Mouse (Mus musculus) MEL (cell line): ENCODE measurements around the gene Tmprss11e. TPM values are rescaled to one million over a fixed set of nuclear protein-coding genes. Genes with fewer than 3 reads are reported as not detected.

Experiments
- DNase-seq: peaks from one replicate; pipeline ENCODE4 v3.0.0; 2011; ENCODE audit warnings: low read depth, low spot score
- H3K27ac ChIP-seq: 2 replicates; pipeline ENCODE4 v1.5.1; 2012; ENCODE audit warnings: low read depth, mild to moderate bottlenecking, control low read depth, low read length, moderate library complexity; ENCODE audit not compliant: control insufficient read depth
- H3K27me3 ChIP-seq, 2 experiments: fragments of 150-350 bp in 1 of 2; sonication (generic) in 1 of 2; 2 replicates each; pipeline ENCODE4 v1.6.1; 2012; ENCODE audit warnings: low read length in 2 of 2, mild to moderate bottlenecking in 2 of 2, improper control_type of control experiment in 1 of 2, moderate library complexity in 1 of 2; ENCODE audit not compliant: insufficient read depth in 2 of 2, control insufficient read depth in 1 of 2
- H3K36me3 ChIP-seq, 2 experiments: 2 replicates each; pipeline ENCODE4 v1.6.1; 2012 to 2014; ENCODE audit warnings: low read length in 2 of 2, improper control_type of control experiment in 1 of 2, inconsistent platforms in 1 of 2, mild to moderate bottlenecking in 1 of 2; ENCODE audit not compliant: insufficient read depth in 2 of 2, control insufficient read depth in 1 of 2
- H3K4me1 ChIP-seq, 2 experiments: fragments of 150-350 bp in 1 of 2; sonication (generic) in 1 of 2; 2 replicates each; pipeline ENCODE4 v1.6.1; 2012; ENCODE audit warnings: low read length in 2 of 2, improper control_type of control experiment in 1 of 2, mild to moderate bottlenecking in 1 of 2; ENCODE audit not compliant: insufficient read depth in 2 of 2, control insufficient read depth in 1 of 2
- H3K4me3 ChIP-seq, 2 experiments: fragments of 150-350 bp in 1 of 2; sonication (generic) in 1 of 2; 2 replicates each; pipeline ENCODE4 v1.5.1; 2012; ENCODE audit warnings: low read depth in 2 of 2, low read length in 2 of 2, mild to moderate bottlenecking in 2 of 2, moderate library complexity in 2 of 2, control low read depth in 1 of 2, improper control_type of control experiment in 1 of 2; ENCODE audit not compliant: control insufficient read depth in 1 of 2, insufficient read depth in 1 of 2
- H3K79me2 ChIP-seq: 2 replicates; pipeline ENCODE4 v1.6.1; 2012; ENCODE audit warnings: mild to moderate bottlenecking, low read length, moderate library complexity; ENCODE audit not compliant: control insufficient read depth, poor library complexity, insufficient read depth
- H3K9ac ChIP-seq: 2 replicates; pipeline ENCODE4 v1.6.1; 2012; ENCODE audit warnings: low read depth, mild to moderate bottlenecking, control low read depth, low read length, moderate library complexity; ENCODE audit not compliant: control insufficient read depth, poor library complexity, severe bottlenecking
- H3K9me3 ChIP-seq: fragments of 150-350 bp; sonication (generic); replicated peaks from 2 replicates; pipeline ENCODE4 v1.6.1; 2012; ENCODE audit warnings: mild to moderate bottlenecking, low read length, improper control_type of control experiment, moderate library complexity; ENCODE audit not compliant: insufficient read depth
- BHLHE40 ChIP-seq: IDR thresholded peaks from 2 replicates; pipeline ENCODE4 v1.6.1; 2012; ENCODE audit warnings: low read depth, mild to moderate bottlenecking, inconsistent platforms, low read length, improper control_type of control experiment, borderline replicate concordance
- ELF1 ChIP-seq: IDR thresholded peaks from 2 replicates; pipeline ENCODE4 v1.6.1; 2014; ENCODE audit warnings: low read depth, mild to moderate bottlenecking, inconsistent platforms, low read length, improper control_type of control experiment, moderate library complexity
- EP300 ChIP-seq, 2 experiments: IDR thresholded peaks; 2 replicates each; pipeline ENCODE4 v1.6.1; 2011; ENCODE audit warnings: improper control_type of control experiment in 2 of 2, low read length in 2 of 2, low read depth in 1 of 2, mild to moderate bottlenecking in 1 of 2
- GABPA ChIP-seq: IDR thresholded peaks from 2 replicates; pipeline ENCODE4 v1.6.1; 2012; ENCODE audit warnings: low read depth, mild to moderate bottlenecking, inconsistent platforms, low read length, improper control_type of control experiment, moderate library complexity
- KAT2A ChIP-seq: conservative IDR thresholded peaks from 2 replicates; pipeline ENCODE4 v1.6.1; 2012; ENCODE audit warnings: low read depth, low read length, improper control_type of control experiment, inconsistent platforms
- MAZ ChIP-seq: IDR thresholded peaks from 2 replicates; pipeline ENCODE4 v1.6.1; 2012; ENCODE audit warnings: low read depth, mild to moderate bottlenecking, inconsistent platforms, low read length, improper control_type of control experiment
- MYB ChIP-seq: IDR thresholded peaks from 2 replicates; pipeline ENCODE4 v1.6.1; 2011; ENCODE audit warnings: mild to moderate bottlenecking, low read depth, low read length, improper control_type of control experiment
- MYC ChIP-seq: IDR thresholded peaks from 2 replicates; pipeline ENCODE4 v1.6.1; 2011; ENCODE audit warnings: low read depth, mild to moderate bottlenecking, low read length, improper control_type of control experiment, moderate library complexity
- NELFE ChIP-seq: IDR thresholded peaks from 2 replicates; pipeline ENCODE4 v1.6.1; 2011; ENCODE audit warnings: low read depth, low read length, improper control_type of control experiment
- POLR2A ChIP-seq, 2 experiments: IDR thresholded peaks; 2 replicates each; pipeline ENCODE4 v1.6.1; 2011 to 2012; ENCODE audit warnings: low read length in 2 of 2, mild to moderate bottlenecking in 2 of 2, control low read depth in 1 of 2, improper control_type of control experiment in 1 of 2, low read depth in 1 of 2, moderate library complexity in 1 of 2; ENCODE audit not compliant: control insufficient read depth in 1 of 2, insufficient read depth in 1 of 2, poor library complexity in 1 of 2
- POLR2AphosphoS2 ChIP-seq: IDR thresholded peaks from 2 replicates; pipeline ENCODE4 v1.6.1; 2011; ENCODE audit warnings: low read length, improper control_type of control experiment
- POLR2AphosphoS5 ChIP-seq: IDR thresholded peaks from 2 replicates; pipeline ENCODE4 v1.6.1; 2012; ENCODE audit warnings: low read depth, borderline replicate concordance, mild to moderate bottlenecking, inconsistent platforms, low read length, moderate library complexity, mixed read lengths
- RAD21 ChIP-seq: IDR thresholded peaks from 2 replicates; pipeline ENCODE4 v1.6.1; 2011; ENCODE audit warnings: mild to moderate bottlenecking, low read depth, low read length, improper control_type of control experiment
- SIN3A ChIP-seq: IDR thresholded peaks from 2 replicates; pipeline ENCODE4 v1.6.1; 2012; ENCODE audit warnings: low read length, improper control_type of control experiment, inconsistent platforms
- TAL1 ChIP-seq: IDR thresholded peaks from 2 replicates; pipeline ENCODE4 v1.6.1; 2012; ENCODE audit warnings: mild to moderate bottlenecking, inconsistent platforms, low read length, moderate library complexity, mixed read lengths
- TBP ChIP-seq: IDR thresholded peaks from 2 replicates; pipeline ENCODE4 v1.8.0; 2011; ENCODE audit warnings: low read depth, low read length, improper control_type of control experiment
- UBTF ChIP-seq: IDR thresholded peaks from 2 replicates; pipeline ENCODE4 v1.6.1; 2012; ENCODE audit warnings: low read depth, mild to moderate bottlenecking, inconsistent platforms, low read length, improper control_type of control experiment, moderate library complexity, borderline replicate concordance; ENCODE audit not compliant: insufficient read depth
- USF1 ChIP-seq: IDR thresholded peaks from 2 replicates; pipeline ENCODE4 v1.6.1; 2014; ENCODE audit warnings: low read depth, mild to moderate bottlenecking, inconsistent platforms, low read length, improper control_type of control experiment, moderate library complexity
- USF2 ChIP-seq, 2 experiments: IDR thresholded peaks; 2 replicates each; pipeline ENCODE4 v1.6.1; 2011 to 2012; ENCODE audit warnings: improper control_type of control experiment in 2 of 2, low read length in 2 of 2, borderline replicate concordance in 1 of 2, inconsistent platforms in 1 of 2, low read depth in 1 of 2, mild to moderate bottlenecking in 1 of 2; ENCODE audit not compliant: insufficient read depth in 1 of 2
- ZKSCAN1 ChIP-seq: IDR thresholded peaks from 2 replicates; pipeline ENCODE4 v1.6.1; 2012; ENCODE audit warnings: low read depth, mild to moderate bottlenecking, inconsistent platforms, low read length, improper control_type of control experiment, moderate library complexity
- ZNF384 ChIP-seq: IDR thresholded peaks from 2 replicates; pipeline ENCODE4 v1.6.1; 2012; ENCODE audit warnings: low read depth, mild to moderate bottlenecking, inconsistent platforms, low read length, improper control_type of control experiment
- polyA plus RNA-seq, 2 experiments: library from polyadenylated mRNA; stranded (reverse) in 1 of 2; unstranded in 1 of 2; fragments of >175 nt in 1 of 2; fragments of >200 nt in 1 of 2; gene quantifications; 2 replicates each; pipeline versions ENCODE4 v1.2.1 to v1.2.4; 2012; ENCODE audit warnings: low replicate concordance in 2 of 2, low read depth in 1 of 2; ENCODE audit not compliant: insufficient read length in 2 of 2, insufficient read depth in 1 of 2, missing spikeins in 1 of 2
- total RNA-seq: library from RNA; depleted of rRNA; stranded (reverse); fragments of 300-350 nt; gene quantifications from 2 replicates; pipeline ENCODE4 v1.2.3, GENCODE M21; 2012

Gene Tmprss11e
- total and polyA plus RNA-seq, 3 experiments = not detected

DNA sequence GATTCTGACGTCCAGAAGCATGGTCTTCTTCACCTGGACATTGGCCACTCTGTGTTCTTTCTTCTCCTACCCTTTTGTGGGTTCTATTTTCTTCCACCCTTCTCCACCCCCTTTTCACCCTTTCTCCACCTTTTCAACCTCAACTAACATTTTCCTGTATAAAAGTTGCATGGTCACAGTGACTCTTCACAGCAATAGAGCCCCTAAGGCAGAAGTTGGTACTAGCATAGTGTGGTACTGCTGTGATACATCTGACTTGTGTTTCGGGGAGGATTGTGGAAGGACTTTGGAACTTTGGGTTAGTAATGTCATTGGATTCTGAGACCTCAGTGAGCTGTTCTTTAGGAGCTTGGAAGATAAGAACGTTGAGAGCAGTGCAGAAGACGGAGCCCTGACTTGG, 46.6 kb upstream of the Tmprss11e start:
- Histone ChIP-seq H3K4me1 (no peaks in the 10 kb centered on the region), H3K4me3 (no peak overlapping the region)
- no peak for TF ChIP-seq MYB
- TF ChIP-seq USF1 = no peak
- no peak for TF ChIP-seq NELFE
- TF ChIP-seq GABPA = no peak
- TF ChIP-seq ZKSCAN1 = no peak
- TF ChIP-seq KAT2A = no peak
- no peak for TF ChIP-seq MAZ
- TF ChIP-seq SIN3A = no peak
- TF ChIP-seq POLR2A (IDR thresholded peaks at IDR 0.05; ENCODE audit: control insufficient read depth in 1 of 2, insufficient read depth in 1 of 2, low read depth in 1 of 2, low read length in 2 of 2, poor library complexity in 1 of 2) = no peak
- TF ChIP-seq ZNF384 = no peak
- no peak for TF ChIP-seq RAD21
- no peak for TF ChIP-seq MYC
- no peak for TF ChIP-seq USF2 (IDR thresholded peaks at IDR 0.05; ENCODE audit: borderline replicate concordance in 1 of 2, insufficient read depth in 1 of 2, low read depth in 1 of 2, low read length in 2 of 2)
- no peak for TF ChIP-seq POLR2AphosphoS5
- TF ChIP-seq ELF1 = no peak
- TF ChIP-seq EP300 (IDR thresholded peaks at IDR 0.05; ENCODE audit: low read depth in 1 of 2, low read length in 2 of 2) = no peak
- TF ChIP-seq, all 39 proteins: peak for 0
- H3K36me3 ChIP-seq = no peaks in the 10 kb centered on the region
- peaks cover 1 to 2% of the 10 kb centered on the region in 2 experiments; a peak in 2 of 4 replicates for H3K27me3 ChIP-seq
- H3K27ac ChIP-seq = no peak overlapping the region
- H3K79me2 ChIP-seq = no peaks in the 10 kb centered on the region
- no peaks in the 10 kb centered on the region for H3K9me3 ChIP-seq
- no peak overlapping the region for H3K9ac ChIP-seq
- DNase-seq = no peak

DNA sequence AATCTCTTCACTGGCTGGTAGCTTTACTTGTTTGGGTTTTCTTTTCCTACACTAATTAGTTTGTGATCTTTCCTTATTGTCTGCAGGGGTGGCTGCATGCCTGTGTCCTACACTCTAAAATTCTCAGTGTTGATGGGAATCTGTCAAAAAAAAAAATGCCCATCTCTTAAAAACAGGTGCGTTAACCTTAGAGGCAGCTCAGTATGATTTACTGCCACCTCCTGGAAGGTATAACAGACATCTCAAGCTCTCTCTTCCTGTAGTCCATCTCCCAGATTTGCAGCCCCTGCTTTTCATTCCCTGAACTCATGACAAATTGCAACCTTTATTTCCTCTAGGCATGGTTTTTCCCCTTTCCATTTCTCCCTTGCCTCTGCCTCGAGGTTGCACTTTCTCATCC, 44.3 kb upstream of the Tmprss11e start:
- no peak overlapping the region for H3K27ac ChIP-seq
- peaks cover 1 to 2% of the 10 kb centered on the region in 2 experiments; a peak in 2 of 4 replicates for H3K27me3 ChIP-seq
- H3K36me3 ChIP-seq = no peaks in the 10 kb centered on the region
- no peaks in the 10 kb centered on the region for H3K4me1 ChIP-seq
- no peak for TF ChIP-seq BHLHE40
- TF ChIP-seq EP300 (IDR thresholded peaks at IDR 0.05; ENCODE audit: low read depth in 1 of 2, low read length in 2 of 2) = no peak
- TF ChIP-seq MAZ = no peak
- TF ChIP-seq TBP = no peak
- no peak for TF ChIP-seq TAL1
- no peak for TF ChIP-seq UBTF
- no peak for TF ChIP-seq POLR2AphosphoS2
- H3K79me2 ChIP-seq = no peaks in the 10 kb centered on the region
- H3K9me3 ChIP-seq = no peaks in the 10 kb centered on the region
- no peak overlapping the region for H3K9ac ChIP-seq
- no peak for DNase-seq
- H3K4me3 ChIP-seq = no peak overlapping the region
